Mouse (Mus musculus) limb, embryonic 14.5 days (tissue): ENCODE measurements at regions not wholly inside any gene's neighbourhood (a gene's known extent, or its start where the extent isn't known, plus 50 kb on each side); places are given as distances from the start of the nearest gene placed in this dataset.

Source experiments
- ATAC-seq: fragments of 200-750 bp; cut with Nextera tagmentation; 2 replicates; pipeline ENCODE4 v1.8.0; 2017; ENCODE audit warnings: low read depth, moderate number of reproducible peaks, moderate TSS enrichment; ENCODE audit not compliant: low FRiP score
- DNase-seq: peaks from one replicate; pipeline ENCODE4 v3.0.0-alpha.2; 2015; ENCODE audit warnings: low spot score
- H3K27ac ChIP-seq: fragments of 300-500 bp; sonication (generic); replicated peaks from 2 replicates; pipeline ENCODE4 v1.5.1; 2014; ENCODE audit warnings: low read depth, mild to moderate bottlenecking, low read length, moderate library complexity, mixed read lengths
- H3K27me3 ChIP-seq: fragments of 300-500 bp; sonication (generic); 2 replicates; pipeline ENCODE4 v1.6.1; 2014; ENCODE audit warnings: low read length, mixed read lengths; ENCODE audit not compliant: control insufficient read depth, insufficient read depth
- H3K36me3 ChIP-seq: fragments of 300-500 bp; sonication (generic); 2 replicates; pipeline ENCODE4 v1.6.1; 2014; ENCODE audit warnings: mild to moderate bottlenecking, low read length, moderate library complexity, mixed read lengths; ENCODE audit not compliant: control insufficient read depth, insufficient read depth
- H3K4me1 ChIP-seq: fragments of 300-500 bp; sonication (generic); 2 replicates; pipeline ENCODE4 v1.6.1; 2014; ENCODE audit warnings: antibody characterized with exemption, low read length, mixed read lengths; ENCODE audit not compliant: control insufficient read depth, insufficient read depth
- H3K4me2 ChIP-seq: fragments of 300-500 bp; sonication (generic); replicated peaks from 2 replicates; pipeline ENCODE4 v1.6.1; 2014; ENCODE audit warnings: low read depth, mild to moderate bottlenecking, low read length, moderate library complexity; ENCODE audit not compliant: severe bottlenecking
- H3K4me3 ChIP-seq: fragments of 300-500 bp; sonication (generic); replicated peaks from 2 replicates; pipeline ENCODE4 v1.5.1; 2014; ENCODE audit warnings: low read length
- H3K9ac ChIP-seq: fragments of 300-500 bp; sonication (generic); 2 replicates; pipeline ENCODE4 v1.6.1; 2014; ENCODE audit warnings: mild to moderate bottlenecking, low read depth, low read length, moderate library complexity; ENCODE audit not compliant: severe bottlenecking
- H3K9me3 ChIP-seq: fragments of 300-500 bp; sonication (generic); 2 replicates; pipeline ENCODE4 v1.6.1; 2016; ENCODE audit warnings: low read length; ENCODE audit not compliant: control insufficient read depth
- POLR2A ChIP-seq: fragments of 200-500 bp; IDR thresholded peaks from 2 replicates; pipeline ENCODE4 v1.8.0; 2012; ENCODE audit warnings: inconsistent platforms, mild to moderate bottlenecking, moderate library complexity, borderline replicate concordance; ENCODE audit not compliant: insufficient read depth, insufficient read length; ENCODE audit errors: extremely low read depth
- WGBS: fragments of 180-500 bp; shearing (Covaris S2); extraction: QIAGEN DNeasy Blood & Tissue Kit; methylation state at CpG from one replicate; pipeline ENCODE4 v1.1.7; 2014; 5-methylcytosine and 5-hydroxymethylcytosine counted together

DNA sequence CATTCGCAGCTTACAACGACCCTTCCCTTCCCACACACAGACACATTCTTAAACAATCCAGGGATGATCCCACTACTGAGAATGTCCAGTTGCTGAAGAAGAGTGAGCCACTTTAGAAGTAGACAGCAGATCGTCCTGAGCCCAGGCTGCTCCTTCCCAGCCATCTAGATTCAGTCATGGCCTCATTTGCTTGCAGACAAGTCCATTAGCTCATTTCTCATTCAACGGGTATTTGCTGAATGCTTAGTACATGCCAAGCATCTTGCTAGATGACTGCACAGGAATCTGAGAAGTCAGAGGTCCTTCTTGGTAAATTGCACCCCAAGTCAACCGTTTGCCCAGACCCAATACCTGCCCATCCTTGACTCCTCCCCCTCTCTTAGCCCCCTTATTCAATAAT is 57.8 kb downstream of the Ier5 start:
- Histone ChIP-seq H3K27ac (no peak overlapping the region), H3K36me3 (no peaks in the 10 kb centered on the region), H3K27me3 (no peaks in the 10 kb centered on the region), H3K9ac (no peak overlapping the region), H3K4me1 (no peaks in the 10 kb centered on the region), H3K4me2 (no peak overlapping the region), H3K9me3 (no peaks in the 10 kb centered on the region), H3K4me3 (no peak overlapping the region)
- no peak for TF ChIP-seq POLR2A
- no peak for DNase-seq
- WGBS: 82% methylated on average over 5 of the region's 5 CpGs
- no peak for ATAC-seq

DNA sequence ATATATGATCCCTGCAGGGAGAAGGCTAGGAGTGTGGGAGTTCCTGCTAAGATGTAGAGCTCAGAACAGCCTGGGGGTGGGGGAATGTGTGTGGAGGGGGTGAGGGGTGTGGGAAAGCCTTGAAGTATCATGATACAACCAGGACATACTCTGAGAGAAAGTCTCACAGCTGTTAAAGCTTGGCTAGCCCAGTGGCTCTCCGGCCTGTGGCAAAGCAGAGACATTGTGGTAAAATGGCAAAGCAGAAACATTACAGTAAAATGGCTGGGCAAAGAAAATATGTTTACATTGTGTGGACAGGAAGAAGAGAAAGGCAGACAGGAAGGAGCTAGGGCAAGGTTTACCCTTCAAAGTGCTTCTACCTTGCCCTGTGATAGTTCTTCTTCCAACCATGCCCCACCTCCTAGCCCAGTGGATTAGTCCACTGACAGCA is 58.5 kb downstream of the Ier5 start:
- TF ChIP-seq POLR2A: no peak
- H3K9ac ChIP-seq: no peak overlapping the region
- H3K9me3 ChIP-seq: no peaks in the 10 kb centered on the region
- peak; percentile 39 for DNase-seq
- no peak overlapping the region for H3K27ac ChIP-seq
- no peaks in the 10 kb centered on the region for H3K36me3 ChIP-seq
- no peaks in the 10 kb centered on the region for H3K27me3 ChIP-seq
- no peak overlapping the region for H3K4me2 ChIP-seq
- ATAC-seq: peak; percentile 78; the same call in 1 of the 2 replicates
- 41% methylated on average over 1 of the region's 1 CpGs for WGBS
- H3K4me3 ChIP-seq: no peak overlapping the region
- no peaks in the 10 kb centered on the region for H3K4me1 ChIP-seq

DNA sequence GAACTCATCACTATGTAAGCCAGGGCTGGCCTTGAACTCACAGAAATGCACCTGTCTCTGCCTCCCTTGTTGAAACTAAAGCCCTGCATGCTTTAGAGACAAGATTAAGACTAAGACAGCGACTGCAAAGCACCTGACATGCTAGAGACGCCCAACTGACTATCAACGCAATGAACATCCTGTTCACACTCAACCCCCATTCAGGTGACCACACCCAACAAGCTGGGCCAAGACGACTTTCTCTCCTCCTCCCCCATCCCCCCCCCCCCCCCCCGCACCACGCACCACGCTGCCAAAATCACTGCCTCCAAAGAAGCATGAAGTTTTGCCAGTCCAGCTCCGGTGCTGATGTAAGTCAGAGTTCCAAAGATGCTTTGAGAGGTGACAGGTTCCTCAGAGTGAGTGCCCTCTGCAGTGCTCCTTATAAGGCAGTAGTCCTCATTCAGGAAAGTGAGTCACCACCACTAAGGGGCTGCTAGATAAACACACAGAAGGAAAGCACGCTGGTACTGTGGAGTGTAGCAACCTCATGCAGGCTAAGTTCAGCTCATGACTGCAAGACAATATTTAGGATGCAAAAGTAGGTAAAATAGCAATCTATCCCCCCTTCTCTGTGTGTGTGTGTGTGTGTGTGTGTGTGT is 59.2 kb downstream of the Ier5 start:
- DNase-seq: no peak
- H3K9me3 ChIP-seq: no peaks in the 10 kb centered on the region
- no peak overlapping the region for H3K27ac ChIP-seq
- 48% methylated on average over 7 of the region's 9 CpGs for WGBS
- no peak overlapping the region for H3K9ac ChIP-seq
- no peaks in the 10 kb centered on the region for H3K36me3 ChIP-seq
- H3K4me2 ChIP-seq: no peak overlapping the region
- peak; percentile 44; the same call in 1 of the 2 replicates for ATAC-seq
- no peaks in the 10 kb centered on the region for H3K4me1 ChIP-seq
- H3K4me3 ChIP-seq: no peak overlapping the region
- no peaks in the 10 kb centered on the region for H3K27me3 ChIP-seq
- no peak for TF ChIP-seq POLR2A

DNA sequence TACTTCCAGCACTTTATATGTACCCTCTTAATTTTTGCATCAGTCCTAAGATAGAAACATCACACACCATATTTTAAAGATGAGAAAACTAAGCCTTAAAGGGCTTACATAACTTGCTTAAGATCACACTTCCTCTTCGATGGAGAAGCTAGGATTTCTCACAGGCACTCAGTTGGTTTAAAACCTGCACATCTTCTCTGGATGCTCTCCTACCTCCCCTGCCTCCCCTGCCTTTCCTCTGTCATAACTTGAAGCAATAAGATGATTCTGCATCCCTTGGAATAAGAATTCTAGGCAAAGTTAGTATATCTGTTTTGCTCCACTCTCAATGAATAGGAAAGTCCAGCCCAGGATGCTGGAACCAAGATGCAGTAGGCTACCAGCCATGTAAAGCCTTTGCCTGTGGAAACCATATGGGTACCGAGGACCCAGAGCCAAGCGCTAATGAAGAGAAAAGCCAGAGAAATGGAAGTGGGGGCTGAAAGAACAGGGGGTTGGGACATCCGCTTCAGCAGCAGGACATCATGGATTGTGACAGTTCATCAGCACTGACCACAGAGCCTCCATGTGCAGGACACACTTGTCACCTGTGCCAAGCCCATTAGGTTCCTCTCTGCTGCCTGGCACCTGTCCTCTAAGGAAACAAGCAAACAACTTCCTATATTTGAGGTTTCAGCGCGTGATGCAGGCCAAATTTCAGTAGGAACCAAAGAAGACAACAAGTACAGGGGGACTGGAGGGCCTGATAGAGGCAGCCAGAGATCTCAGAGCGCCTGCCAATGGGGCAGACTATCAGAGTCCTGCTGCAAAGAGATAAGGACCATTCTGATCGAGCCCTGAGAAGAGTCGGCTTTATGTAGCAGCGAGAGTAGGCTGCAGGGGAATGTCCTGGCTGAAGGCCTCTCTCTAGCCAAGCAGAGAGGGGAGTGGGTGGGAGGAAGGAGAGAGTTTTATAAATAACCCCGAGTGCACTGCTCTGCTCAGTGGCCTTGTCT is 60.5 kb downstream of the Ier5 start:
- no peak for DNase-seq
- Histone ChIP-seq H3K4me1 (no peaks in the 10 kb centered on the region), H3K9ac (no peak overlapping the region), H3K27ac (no peak overlapping the region), H3K4me3 (no peak overlapping the region), H3K27me3 (no peaks in the 10 kb centered on the region), H3K36me3 (no peaks in the 10 kb centered on the region), H3K4me2 (no peak overlapping the region), H3K9me3 (no peaks in the 10 kb centered on the region)
- 75% methylated on average over 11 of the region's 11 CpGs for WGBS
- TF ChIP-seq POLR2A: no peak
- no peak for ATAC-seq

DNA sequence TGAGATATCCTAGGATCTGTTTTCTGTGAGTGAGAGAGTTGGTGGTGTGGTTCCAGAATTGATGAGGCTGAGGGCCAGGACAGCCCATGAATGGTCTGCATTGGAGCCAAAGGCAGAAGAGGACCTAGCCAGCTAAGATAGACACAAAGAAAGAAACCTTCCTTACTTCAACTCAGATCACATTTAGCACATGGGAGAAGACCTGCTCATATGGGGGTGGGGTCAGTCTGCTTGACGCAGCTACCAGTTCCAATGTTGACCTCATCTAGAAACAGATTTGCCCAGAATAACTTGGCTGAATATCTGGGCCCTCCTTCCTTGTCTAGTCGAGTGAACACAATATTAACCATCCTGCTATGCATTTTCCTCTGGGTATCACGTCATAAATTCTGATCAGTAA is 62.0 kb downstream of the Ier5 start:
- Histone ChIP-seq H3K36me3 (no peaks in the 10 kb centered on the region), H3K4me2 (no peak overlapping the region), H3K27ac (no peak overlapping the region), H3K27me3 (no peaks in the 10 kb centered on the region), H3K9me3 (no peaks in the 10 kb centered on the region), H3K4me3 (no peak overlapping the region), H3K9ac (no peak overlapping the region), H3K4me1 (no peaks in the 10 kb centered on the region)
- no peak for DNase-seq
- ATAC-seq: no peak
- WGBS: 86% methylated on average over 3 of the region's 3 CpGs
- TF ChIP-seq POLR2A: no peak
